Mouse (Mus musculus): Measurements from ENCODE around the gene Fgd2. TPM values are rescaled to one million over a fixed set of nuclear protein-coding genes. Genes with fewer than 3 reads are reported as not detected.
A peak's percentile ranks its signal among the peaks of the same experiment; 100 is the strongest.

Fgd2 gene
- polyA plus RNA-seq, 1 experiment from 2014 or later = 12.3 TPM

- Histone ChIP-seq H3K4me1 (peaks cover 61% of the 10 kb centered on the region), H3K36me3 (replicated peaks) (no peaks in the 10 kb centered on the region), H3K27ac (replicated peaks) (peak overlapping the region; percentile 91), H3K4me3 (peak overlapping the region; percentile 57), H3K27me3 (replicated peaks; ENCODE audit: low read depth, poor library complexity, severe bottlenecking) (peaks cover 33% of the 10 kb centered on the region; the same call in 1 of the 2 replicates), H3K9me3 (no peaks in the 10 kb centered on the region)
- 21% methylated on average over 6 of the region's 6 CpGs for WGBS
- peak; percentile 86 for DNase-seq (ENCODE audit: low spot score)
Measured at GRCm38 (mm10) chr17:29396821-29397242, 36.1 kb downstream of the Fgd2 start.

GRCm38 (mm10) chr17:29397480-29398433 lies 37.0 kb downstream of the Fgd2 start:
- 2% methylated on average over 27 of the region's 27 CpGs for WGBS

GRCm38 (mm10) chr17:29398434-29399026 lies 37.8 kb downstream of the Fgd2 start:
- no peaks in the 10 kb centered on the region for H3K9me3 ChIP-seq
- peaks cover 61% of the 10 kb centered on the region for H3K4me1 ChIP-seq
- 7% methylated on average over 17 of the region's 17 CpGs for WGBS
- no peak for DNase-seq (ENCODE audit: low spot score)
- H3K27ac ChIP-seq (replicated peaks) = peak overlapping the region; percentile 91
- peak overlapping the region; percentile 57 for H3K4me3 ChIP-seq
- no peaks in the 10 kb centered on the region for H3K36me3 ChIP-seq (replicated peaks)
- peaks cover 39% of the 10 kb centered on the region for H3K27me3 ChIP-seq (replicated peaks; ENCODE audit: low read depth, poor library complexity, severe bottlenecking)

More at GRCm38 (mm10) chr17:29397480-29398433, 37.0 kb downstream of the Fgd2 start:
- peak overlapping the region; percentile 57 for H3K4me3 ChIP-seq
- H3K27me3 ChIP-seq (replicated peaks; ENCODE audit: low read depth, poor library complexity, severe bottlenecking) = peaks cover 39% of the 10 kb centered on the region
- DNase-seq (ENCODE audit: low spot score) = peak; percentile 94
- H3K4me1 ChIP-seq = peaks cover 65% of the 10 kb centered on the region
- H3K36me3 ChIP-seq (replicated peaks) = no peaks in the 10 kb centered on the region
- peak overlapping the region; percentile 91 for H3K27ac ChIP-seq (replicated peaks)
- no peaks in the 10 kb centered on the region for H3K9me3 ChIP-seq

GRCm38 (mm10) chr17:29399241-29399910 lies 38.7 kb downstream of the Fgd2 start:
- no peaks in the 10 kb centered on the region for H3K9me3 ChIP-seq
- H3K4me1 ChIP-seq = peaks cover 56% of the 10 kb centered on the region
- no peak overlapping the region for H3K4me3 ChIP-seq
- no peak for DNase-seq (ENCODE audit: low spot score)
- H3K36me3 ChIP-seq (replicated peaks) = no peaks in the 10 kb centered on the region
- H3K27me3 ChIP-seq (replicated peaks; ENCODE audit: low read depth, poor library complexity, severe bottlenecking) = peaks cover 41% of the 10 kb centered on the region
- WGBS = 33% methylated on average over 14 of the region's 14 CpGs
- H3K27ac ChIP-seq (replicated peaks) = no peak overlapping the region; the same call in 1 of the 2 replicates

GRCm38 (mm10) chr17:29400044-29400443 lies 39.3 kb downstream of the Fgd2 start:
- Histone ChIP-seq H3K9me3 (no peaks in the 10 kb centered on the region), H3K27me3 (replicated peaks; ENCODE audit: low read depth, poor library complexity, severe bottlenecking) (peaks cover 41% of the 10 kb centered on the region), H3K36me3 (replicated peaks) (no peaks in the 10 kb centered on the region), H3K4me3 (no peak overlapping the region), H3K27ac (replicated peaks) (no peak overlapping the region; the same call in 1 of the 2 replicates), H3K4me1 (peaks cover 56% of the 10 kb centered on the region)
- 55% methylated on average over 5 of the region's 5 CpGs for WGBS
- no peak for DNase-seq (ENCODE audit: low spot score)

- WGBS = 58% methylated on average over 15 of the region's 15 CpGs
- no peaks in the 10 kb centered on the region for H3K36me3 ChIP-seq (replicated peaks)
- H3K4me3 ChIP-seq = no peak overlapping the region
- DNase-seq (ENCODE audit: low spot score) = no peak
- H3K4me1 ChIP-seq = peaks cover 60% of the 10 kb centered on the region
- peaks cover 33% of the 10 kb centered on the region for H3K27me3 ChIP-seq (replicated peaks; ENCODE audit: low read depth, poor library complexity, severe bottlenecking)
- H3K27ac ChIP-seq (replicated peaks) = peak overlapping the region; percentile 31; the same call in 1 of the 2 replicates
- H3K9me3 ChIP-seq = no peaks in the 10 kb centered on the region
Measured at GRCm38 (mm10) chr17:29401741-29402268, 41.1 kb downstream of the Fgd2 start.

- Histone ChIP-seq H3K27me3 (replicated peaks; ENCODE audit: low read depth, poor library complexity, severe bottlenecking) (peaks cover 33% of the 10 kb centered on the region), H3K4me1 (peaks cover 49% of the 10 kb centered on the region), H3K4me3 (no peak overlapping the region), H3K9me3 (no peaks in the 10 kb centered on the region), H3K27ac (replicated peaks) (no peak overlapping the region), H3K36me3 (replicated peaks) (no peaks in the 10 kb centered on the region)
- no peak for DNase-seq (ENCODE audit: low spot score)
- WGBS = 87% methylated on average over 1 of the region's 1 CpGs
Measured at GRCm38 (mm10) chr17:29403179-29403578, 42.5 kb downstream of the Fgd2 start.

GRCm38 (mm10) chr17:29405501-29405900 lies 44.8 kb downstream of the Fgd2 start:
- DNase-seq (ENCODE audit: low spot score) = no peak
- no peak overlapping the region for H3K27ac ChIP-seq (replicated peaks)
- 40% methylated on average over 13 of the region's 13 CpGs for WGBS

GRCm38 (mm10) chr17:29406077-29406476 lies 45.4 kb downstream of the Fgd2 start:
- peak; percentile 48 for DNase-seq (ENCODE audit: low spot score)

More at GRCm38 (mm10) chr17:29405501-29405900, 44.8 kb downstream of the Fgd2 start:
- Histone ChIP-seq H3K27me3 (replicated peaks; ENCODE audit: low read depth, poor library complexity, severe bottlenecking) (peaks cover 33% of the 10 kb centered on the region), H3K4me3 (no peak overlapping the region), H3K4me1 (peaks cover 27% of the 10 kb centered on the region), H3K36me3 (replicated peaks) (no peaks in the 10 kb centered on the region), H3K9me3 (no peaks in the 10 kb centered on the region)

GRCm38 (mm10) chr17:29407405-29407804 lies 46.7 kb downstream of the Fgd2 start:
- Histone ChIP-seq H3K9me3 (no peaks in the 10 kb centered on the region), H3K27me3 (replicated peaks; ENCODE audit: low read depth, poor library complexity, severe bottlenecking) (peaks cover 14% of the 10 kb centered on the region; the same call in 1 of the 2 replicates), H3K36me3 (replicated peaks) (no peaks in the 10 kb centered on the region), H3K4me3 (no peak overlapping the region), H3K4me1 (peaks cover 10% of the 10 kb centered on the region), H3K27ac (replicated peaks) (peak overlapping the region; percentile 1; the same call in 1 of the 2 replicates)
- WGBS = 85% methylated on average over 5 of the region's 5 CpGs
- DNase-seq (ENCODE audit: low spot score) = no peak

More at GRCm38 (mm10) chr17:29406077-29406476, 45.4 kb downstream of the Fgd2 start:
- Histone ChIP-seq H3K4me3 (no peak overlapping the region), H3K4me1 (peaks cover 22% of the 10 kb centered on the region), H3K27ac (replicated peaks) (peak overlapping the region; percentile 35; the same call in 1 of the 2 replicates), H3K36me3 (replicated peaks) (no peaks in the 10 kb centered on the region), H3K9me3 (no peaks in the 10 kb centered on the region), H3K27me3 (replicated peaks; ENCODE audit: low read depth, poor library complexity, severe bottlenecking) (peaks cover 27% of the 10 kb centered on the region)
- WGBS = 39% methylated on average over 6 of the region's 6 CpGs

GRCm38 (mm10) chr17:29408364-29408763 lies 47.6 kb downstream of the Fgd2 start:
- Histone ChIP-seq H3K9me3 (no peaks in the 10 kb centered on the region), H3K4me1 (peaks cover 10% of the 10 kb centered on the region), H3K27me3 (replicated peaks; ENCODE audit: low read depth, poor library complexity, severe bottlenecking) (peaks cover 13% of the 10 kb centered on the region; the same call in 1 of the 2 replicates), H3K4me3 (no peak overlapping the region), H3K36me3 (replicated peaks) (no peaks in the 10 kb centered on the region), H3K27ac (replicated peaks) (no peak overlapping the region)
- DNase-seq (ENCODE audit: low spot score) = no peak
- WGBS = 93% methylated on average over 13 of the region's 13 CpGs

All from embryonic facial prominence, embryonic 10.5 days (tissue).